Mouse (Mus musculus) layer of hippocampus, postnatal 36 days (tissue): ENCODE measurements around the gene Nrxn3. TPM values are rescaled to one million over a fixed set of nuclear protein-coding genes. Genes with fewer than 3 reads are reported as not detected.

ENCODE experiments used
- DNase-seq, 2 experiments: peaks; one replicate each; pipeline ENCODE4 v3.0.0; 2022
- total RNA-seq, 2 experiments: library from RNA; stranded (reverse); gene quantifications; 2 replicates each; pipeline ENCODE4 v1.2.3; 2021

Nrxn3 gene
- total RNA-seq, 2 experiments from 2014 or later, result 185 to 190 TPM

GRCm38 (mm10) chr12:89963073-89963472, 1240.4 kb downstream of the Nrxn3 start:
- no peak for DNase-seq

DNA sequence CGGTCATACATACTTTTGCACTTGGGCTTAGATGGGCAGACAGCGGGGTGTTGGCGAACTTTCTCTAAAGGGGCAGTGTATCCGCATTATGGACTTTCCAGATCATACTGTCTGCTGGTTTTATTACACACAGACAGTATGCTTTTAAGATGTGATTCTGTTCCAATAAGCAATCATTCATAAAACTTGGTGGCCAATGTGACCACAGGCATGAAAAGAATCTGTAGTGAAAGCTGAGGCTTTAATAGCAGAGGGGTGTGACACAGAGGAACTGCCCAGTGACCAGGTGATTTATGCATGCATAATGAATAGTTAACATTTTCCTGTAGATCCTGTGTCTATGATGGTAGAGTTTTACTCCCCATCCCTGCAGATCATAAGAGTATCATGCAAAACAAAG, 1254.0 kb downstream of the Nrxn3 start:
- DNase-seq, result no peak

GRCm38 (mm10) chr12:89977479-89977878, 1254.8 kb downstream of the Nrxn3 start:
- DNase-seq, result peak in 1 of 2 experiments; percentile 1

- no peak for DNase-seq
Observed at GRCm38 (mm10) chr12:89979190-89979589, 1256.5 kb downstream of the Nrxn3 start.

DNA sequence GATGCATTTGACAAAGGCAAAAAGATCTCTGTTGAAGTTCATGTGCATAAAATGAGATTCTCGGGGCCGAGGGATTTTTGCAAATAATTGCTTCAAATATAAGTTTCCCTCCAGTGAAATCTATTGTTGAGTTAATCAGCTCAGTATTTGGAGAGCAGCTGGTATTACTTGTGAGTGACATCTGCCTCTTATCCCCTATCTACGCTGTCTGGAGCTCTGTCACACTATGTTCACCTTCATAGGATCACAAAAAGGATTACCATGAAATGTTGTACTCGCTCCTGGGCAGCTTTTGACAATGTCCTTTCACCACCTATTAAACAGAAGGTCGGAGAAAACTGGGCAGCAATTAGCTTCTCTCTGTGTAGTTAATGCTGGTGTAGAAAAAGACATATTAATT, 1259.8 kb downstream of the Nrxn3 start:
- no peak for DNase-seq

DNA sequence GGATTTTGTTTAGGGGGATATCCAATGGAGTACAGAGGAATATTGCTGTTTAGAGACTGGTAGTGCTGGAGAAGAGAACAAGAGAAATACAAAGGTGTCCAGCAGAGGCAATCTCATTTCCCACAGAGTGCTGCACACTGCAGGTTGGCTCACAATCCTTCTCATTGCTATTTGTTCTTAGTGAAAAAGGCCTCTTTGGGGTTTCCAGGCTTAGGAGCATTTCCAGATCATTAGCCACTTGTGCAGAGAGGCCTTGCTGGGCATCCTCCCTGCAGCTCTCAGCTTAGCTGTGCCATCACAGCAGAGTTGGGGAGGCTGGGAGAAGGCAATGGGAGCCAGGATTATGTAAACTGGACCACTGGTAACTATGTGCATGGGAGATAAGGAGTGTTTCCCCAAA, 1260.7 kb downstream of the Nrxn3 start:
- peak in 1 of 2 experiments; percentile 4 for DNase-seq

DNA sequence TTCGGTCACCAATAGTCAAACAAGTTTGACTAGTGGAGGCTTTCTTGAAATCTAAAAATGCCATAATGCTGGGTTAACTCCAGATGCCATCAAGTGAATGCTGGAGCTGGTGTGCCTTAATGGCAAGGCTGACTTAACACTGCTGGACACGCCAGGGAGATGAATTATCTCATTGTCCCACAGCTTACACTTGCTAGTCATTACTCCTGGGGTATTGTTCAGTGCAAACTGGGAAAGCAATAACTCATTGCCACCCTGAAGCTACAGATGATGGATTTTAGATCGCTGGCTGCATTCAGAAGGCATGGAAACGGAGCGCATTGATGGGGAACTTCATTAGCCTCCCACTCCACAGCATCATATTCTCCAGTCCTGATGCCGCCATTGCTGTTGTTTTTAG, 1263.5 kb downstream of the Nrxn3 start:
- no peak for DNase-seq

- DNase-seq, result no peak
Observed at GRCm38 (mm10) chr12:89993273-89993672, 1270.6 kb downstream of the Nrxn3 start.

- no peak for DNase-seq
Observed at GRCm38 (mm10) chr12:89995392-89995791, 1272.7 kb downstream of the Nrxn3 start.

DNA sequence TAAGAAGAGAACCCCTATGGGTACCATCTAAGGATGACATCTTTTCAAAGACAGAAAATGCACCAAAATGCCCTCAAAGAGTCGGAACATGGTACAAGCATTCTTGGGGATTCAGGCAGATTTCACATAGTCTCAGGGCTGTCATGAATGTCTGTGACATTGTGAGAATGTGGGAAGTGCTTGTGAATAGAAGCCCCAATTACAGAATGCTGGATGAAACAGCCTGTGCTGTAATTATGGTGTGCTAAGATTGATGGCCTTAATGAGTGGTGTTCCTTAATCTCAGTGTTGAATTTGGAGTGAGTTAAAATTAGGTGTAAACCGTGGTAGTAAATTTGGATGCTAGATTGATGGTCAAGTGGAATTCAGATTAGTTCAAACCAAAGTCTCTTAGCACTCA, 1287.6 kb downstream of the Nrxn3 start:
- no peak for DNase-seq

DNA sequence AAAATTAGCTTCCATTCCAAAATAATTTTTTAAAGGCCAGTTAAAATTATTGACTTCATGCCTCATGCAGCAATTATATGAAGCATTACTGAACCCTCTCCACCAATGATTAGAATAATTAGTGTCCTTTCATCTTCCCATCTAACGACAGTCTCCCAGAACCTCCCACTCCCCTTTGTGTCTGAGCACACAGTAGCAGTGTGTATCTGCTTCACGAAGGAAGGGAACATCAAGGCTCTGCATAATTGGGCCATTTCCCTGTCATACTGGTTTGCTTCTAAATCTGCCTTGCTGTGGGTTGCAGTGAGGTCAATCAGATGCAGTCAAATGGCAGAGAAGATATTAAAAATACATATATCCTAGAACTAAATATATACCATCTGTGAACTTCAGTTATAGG, 1291.3 kb downstream of the Nrxn3 start:
- DNase-seq, result no peak

- no peak for DNase-seq
Observed at GRCm38 (mm10) chr12:90027023-90027422, 1304.3 kb downstream of the Nrxn3 start.

- no peak for DNase-seq
Observed at GRCm38 (mm10) chr12:90041038-90041437, 1318.4 kb downstream of the Nrxn3 start.

- DNase-seq, result no peak
Observed at GRCm38 (mm10) chr12:90056256-90056655, 1333.6 kb downstream of the Nrxn3 start.

DNA sequence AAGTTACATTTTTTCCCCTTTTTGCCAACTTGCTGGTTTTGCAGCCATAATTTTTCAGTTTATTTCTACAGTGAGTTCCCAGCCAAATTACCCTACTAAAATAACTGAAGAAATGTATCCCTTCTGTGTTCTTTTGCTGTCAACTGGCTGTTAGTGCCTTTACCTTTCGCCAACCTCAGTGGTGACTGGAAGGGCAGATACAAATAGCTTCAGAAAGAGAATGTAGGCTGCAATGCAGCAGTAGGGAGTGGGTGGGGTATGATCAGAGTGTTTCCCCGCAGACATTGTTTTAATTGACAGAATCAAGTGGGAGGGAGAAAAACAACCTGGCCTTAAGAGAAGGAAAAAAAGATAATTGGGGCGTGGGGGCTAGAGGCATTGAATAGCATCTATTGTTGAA, 1337.1 kb downstream of the Nrxn3 start:
- peak in 1 of 2 experiments; percentile 12 for DNase-seq

- no peak for DNase-seq
Observed at GRCm38 (mm10) chr12:90061312-90061711, 1338.6 kb downstream of the Nrxn3 start.

DNA sequence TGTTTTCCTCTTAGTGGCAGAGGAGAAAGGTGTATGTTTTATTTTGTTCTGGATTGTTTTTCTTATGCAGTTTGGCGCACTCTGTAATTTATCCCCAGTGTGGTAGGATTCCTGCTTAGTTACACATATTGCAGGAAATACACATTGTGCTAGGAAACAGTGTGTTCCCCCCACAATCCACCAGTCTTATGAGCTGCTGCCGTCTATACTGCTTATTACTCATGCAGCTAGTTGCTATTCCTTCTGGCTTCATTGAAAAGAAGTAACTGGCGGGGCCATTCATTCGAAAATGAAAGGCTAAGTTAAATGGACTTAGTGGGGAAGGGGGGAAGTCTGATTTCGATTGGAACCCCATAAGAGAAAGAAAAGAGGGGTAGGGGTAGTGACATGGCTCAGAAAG, 1339.5 kb downstream of the Nrxn3 start:
- DNase-seq, result no peak

GRCm38 (mm10) chr12:90063443-90063842, 1340.8 kb downstream of the Nrxn3 start:
- DNase-seq, result no peak

DNA sequence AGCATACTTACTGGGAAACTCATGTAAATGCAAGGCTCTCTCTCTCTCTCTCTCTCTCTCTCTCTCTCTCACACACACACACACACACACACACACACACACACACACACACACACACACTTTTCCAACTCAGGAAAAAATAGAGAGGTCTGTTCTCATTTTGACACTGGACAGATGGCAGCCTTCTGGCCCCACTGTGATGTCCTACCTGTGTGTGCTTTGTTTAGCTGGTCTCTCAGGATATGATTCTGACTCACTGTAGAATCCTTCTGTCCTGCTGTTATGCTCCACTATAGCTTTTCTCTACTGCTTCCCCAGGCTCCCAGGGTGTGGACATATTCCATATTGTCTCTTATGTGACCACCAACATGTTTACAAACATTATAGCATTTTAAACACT, 1363.2 kb downstream of the Nrxn3 start:
- DNase-seq, result no peak

DNA sequence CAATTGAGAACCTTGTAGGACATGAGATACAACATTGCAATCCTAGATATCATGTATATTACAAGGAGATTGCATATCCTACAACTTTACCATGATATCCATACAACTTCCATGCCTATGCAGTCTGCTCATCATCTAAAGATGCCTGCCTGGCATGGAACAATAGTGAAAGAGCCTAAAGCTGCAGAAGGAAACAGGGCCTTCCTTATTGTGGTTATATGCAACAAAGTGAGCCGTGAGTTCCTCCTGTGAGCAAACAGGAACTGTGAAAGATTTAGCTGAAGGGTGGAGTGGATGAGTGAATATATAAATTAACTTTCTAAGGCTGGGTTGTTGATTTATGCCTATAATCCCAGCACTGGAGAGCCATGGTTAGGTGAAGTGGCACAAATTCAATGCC, 1373.1 kb downstream of the Nrxn3 start:
- DNase-seq, result no peak

- no peak for DNase-seq
Observed at GRCm38 (mm10) chr12:90113351-90113791, 1390.7 kb downstream of the Nrxn3 start.

- DNase-seq, result no peak
Observed at GRCm38 (mm10) chr12:90131927-90132869, 1409.5 kb downstream of the Nrxn3 start.

DNA sequence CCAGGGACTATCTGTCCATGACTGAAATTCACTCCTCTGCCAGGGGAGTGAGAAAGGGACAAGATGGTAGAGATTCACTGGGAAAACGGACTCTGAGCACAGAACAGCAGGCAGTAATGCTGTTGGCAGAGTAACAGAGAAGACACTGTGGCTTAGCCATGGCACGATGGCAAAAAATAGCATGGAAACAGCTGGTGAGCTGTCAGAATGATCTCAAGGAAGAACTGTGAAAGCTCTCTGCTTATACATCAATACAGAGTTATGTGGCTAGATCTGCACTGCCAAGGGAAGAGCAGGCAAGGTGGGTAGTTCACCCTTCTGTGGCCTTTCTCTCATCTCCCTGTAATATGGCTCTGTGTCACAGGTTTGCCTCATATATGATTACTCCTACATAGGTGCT, 1419.3 kb downstream of the Nrxn3 start:
- DNase-seq, result peak; percentile 31 to 40

- no peak for DNase-seq
Observed at GRCm38 (mm10) chr12:90144247-90144646, 1421.6 kb downstream of the Nrxn3 start.
